Mouse (Mus musculus) midbrain, embryonic 16.5 days (tissue): ENCODE results near the gene Mrps25. TPM values are rescaled to one million over a fixed set of nuclear protein-coding genes. Genes with fewer than 3 reads are reported as not detected.

Experiments used
- ATAC-seq: fragments of 200-750 bp; cut with Nextera tagmentation; 2 replicates; pipeline ENCODE4 v1.8.0; 2017; ENCODE audit warnings: moderate TSS enrichment
- H3K27ac ChIP-seq: fragments of 300-500 bp; sonication (generic); 2 replicates; pipeline ENCODE4 v1.5.1; 2014; ENCODE audit warnings: mild to moderate bottlenecking, low read length, mixed read lengths
- H3K27me3 ChIP-seq: fragments of 300-500 bp; sonication (generic); 2 replicates; pipeline ENCODE4 v1.6.1; 2014; ENCODE audit warnings: low read depth, low read length, mixed read lengths; ENCODE audit not compliant: control insufficient read depth, insufficient read depth
- H3K36me3 ChIP-seq: fragments of 300-500 bp; sonication (generic); 2 replicates; pipeline ENCODE4 v1.6.1; 2014; ENCODE audit warnings: mild to moderate bottlenecking, low read length, moderate library complexity, mixed read lengths; ENCODE audit not compliant: control insufficient read depth, insufficient read depth
- H3K4me1 ChIP-seq: fragments of 300-500 bp; sonication (generic); 2 replicates; pipeline ENCODE4 v1.6.1; 2014; ENCODE audit warnings: mild to moderate bottlenecking, low read length, mixed read lengths; ENCODE audit not compliant: control insufficient read depth, insufficient read depth
- H3K4me2 ChIP-seq: fragments of 300-500 bp; sonication (generic); 2 replicates; pipeline ENCODE4 v1.6.1; 2014; ENCODE audit warnings: mild to moderate bottlenecking, low read length, mixed read lengths
- H3K4me3 ChIP-seq: fragments of 300-500 bp; sonication (generic); 2 replicates; pipeline ENCODE4 v1.5.1; 2014; ENCODE audit warnings: low read depth, mild to moderate bottlenecking, low read length, moderate library complexity, mixed read lengths
- H3K9ac ChIP-seq: fragments of 300-500 bp; sonication (generic); 2 replicates; pipeline ENCODE4 v1.6.1; 2014; ENCODE audit warnings: low read depth, low read length, mixed read lengths
- H3K9me3 ChIP-seq: fragments of 300-500 bp; sonication (generic); replicated peaks from 2 replicates; pipeline ENCODE4 v1.6.1; 2014; ENCODE audit warnings: mild to moderate bottlenecking, low read length, mixed read lengths; ENCODE audit not compliant: control insufficient read depth, poor library complexity, severe bottlenecking
- WGBS: fragments of 180-500 bp; shearing (Covaris S2); extraction: QIAGEN DNeasy Blood & Tissue Kit; methylation state at CpG from one replicate; pipeline ENCODE4 v1.1.7; 2014; 5-methylcytosine and 5-hydroxymethylcytosine counted together
- polyA plus RNA-seq: library from polyadenylated mRNA; unstranded; fragments of >200 nt; fragmentation: Nextera tagmentation; extraction: Ambion mirVana; gene quantifications from 2 replicates; pipeline ENCODE4 v1.2.1, GENCODE M21; 2015

The Mrps25 gene
- 62.4 and 64.8 TPM in 2 replicates for polyA plus RNA-seq

DNA sequence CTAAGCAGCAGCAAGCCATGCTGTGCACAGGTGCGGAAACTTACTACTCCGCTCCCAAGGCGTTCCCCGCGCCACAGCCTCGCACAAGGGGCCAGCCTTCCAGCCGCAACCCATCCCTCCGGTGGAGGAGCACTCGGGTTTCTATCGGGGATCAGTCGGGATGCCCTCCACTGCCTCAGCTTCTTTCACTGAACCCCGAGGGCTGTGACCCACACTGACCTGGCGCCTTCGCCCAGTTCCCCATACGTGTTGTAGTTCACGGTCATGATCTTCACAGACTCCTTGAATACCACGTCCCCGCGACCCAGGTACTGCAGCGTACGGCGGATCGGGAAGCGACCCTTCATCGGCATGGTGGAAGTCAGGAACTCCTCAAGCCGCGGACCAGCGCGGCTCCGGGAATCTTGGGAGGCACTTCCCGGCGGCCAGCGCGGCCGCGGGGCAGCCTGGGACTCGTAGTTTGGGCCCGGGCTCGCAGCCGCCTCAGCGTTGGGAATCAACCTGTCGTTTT is at the start of gene Mrps25:
Gene Mrps25 (minus strand): TSS at position 413 of the 511 bp plus-strand sequence.
- peak within 1 kb of the TSS; percentile 84 for H3K4me2 ChIP-seq
- peak within 1 kb of the TSS; percentile 85 for H3K9ac ChIP-seq
- peak within 1 kb of the TSS; percentile 82 for H3K27ac ChIP-seq
- peaks cover 14% of the 10 kb centered on the region for H3K4me1 ChIP-seq
- H3K36me3 ChIP-seq, result peaks cover 14% of the 10 kb centered on the region
- H3K9me3 ChIP-seq, result no peaks in the 10 kb centered on the region
- no peaks in the 10 kb centered on the region for H3K27me3 ChIP-seq
- under 1% methylated on average over 42 of the region's 42 CpGs for WGBS
- peak within 1 kb of the TSS; percentile 85 for H3K4me3 ChIP-seq
- ATAC-seq, result peak; percentile 95

- ATAC-seq, result no peak
- Histone ChIP-seq H3K36me3 (no peaks in the 10 kb centered on the region), H3K27me3 (no peaks in the 10 kb centered on the region), H3K9ac (no peak overlapping the region), H3K4me3 (no peak overlapping the region), H3K27ac (no peak overlapping the region), H3K4me1 (no peaks in the 10 kb centered on the region), H3K9me3 (no peaks in the 10 kb centered on the region), H3K4me2 (no peak overlapping the region)
- WGBS, result 69% methylated on average over 4 of the region's 4 CpGs
These were observed 47.9 kb upstream of the Mrps25 start for GRCm38 (mm10) chr6:92231762-92232161.

- no peak for ATAC-seq
- Histone ChIP-seq H3K27ac (no peak overlapping the region), H3K27me3 (no peaks in the 10 kb centered on the region), H3K36me3 (no peaks in the 10 kb centered on the region), H3K4me3 (no peak overlapping the region), H3K4me2 (no peak overlapping the region), H3K9me3 (no peaks in the 10 kb centered on the region), H3K9ac (no peak overlapping the region), H3K4me1 (no peaks in the 10 kb centered on the region)
- 72% methylated on average over 1 of the region's 1 CpGs for WGBS
These were observed 47.5 kb upstream of the Mrps25 start for GRCm38 (mm10) chr6:92231356-92231755.

GRCm38 (mm10) chr6:92229586-92229985 is 45.8 kb upstream of the Mrps25 start:
- Histone ChIP-seq H3K4me1 (no peaks in the 10 kb centered on the region), H3K36me3 (no peaks in the 10 kb centered on the region), H3K4me3 (no peak overlapping the region), H3K27ac (no peak overlapping the region), H3K4me2 (no peak overlapping the region), H3K9me3 (no peaks in the 10 kb centered on the region), H3K9ac (no peak overlapping the region), H3K27me3 (no peaks in the 10 kb centered on the region)
- WGBS, result 88% methylated on average over 2 of the region's 2 CpGs
- no peak for ATAC-seq

- ATAC-seq, result no peak
- Histone ChIP-seq H3K36me3 (no peaks in the 10 kb centered on the region), H3K27me3 (no peaks in the 10 kb centered on the region), H3K4me3 (no peak overlapping the region), H3K9me3 (no peaks in the 10 kb centered on the region), H3K9ac (no peak overlapping the region), H3K4me2 (no peak overlapping the region), H3K4me1 (no peaks in the 10 kb centered on the region), H3K27ac (no peak overlapping the region)
These were observed 45.3 kb upstream of the Mrps25 start for GRCm38 (mm10) chr6:92229103-92229502.

GRCm38 (mm10) chr6:92224981-92225380 is 41.1 kb upstream of the Mrps25 start:
- no peak overlapping the region for H3K4me2 ChIP-seq
- no peak overlapping the region for H3K9ac ChIP-seq
- ATAC-seq, result no peak
- no peaks in the 10 kb centered on the region for H3K4me1 ChIP-seq
- H3K27me3 ChIP-seq, result no peaks in the 10 kb centered on the region
- H3K27ac ChIP-seq, result no peak overlapping the region
- 82% methylated on average over 1 of the region's 1 CpGs for WGBS
- H3K36me3 ChIP-seq, result no peaks in the 10 kb centered on the region
- H3K9me3 ChIP-seq, result no peaks in the 10 kb centered on the region
- no peak overlapping the region for H3K4me3 ChIP-seq

DNA sequence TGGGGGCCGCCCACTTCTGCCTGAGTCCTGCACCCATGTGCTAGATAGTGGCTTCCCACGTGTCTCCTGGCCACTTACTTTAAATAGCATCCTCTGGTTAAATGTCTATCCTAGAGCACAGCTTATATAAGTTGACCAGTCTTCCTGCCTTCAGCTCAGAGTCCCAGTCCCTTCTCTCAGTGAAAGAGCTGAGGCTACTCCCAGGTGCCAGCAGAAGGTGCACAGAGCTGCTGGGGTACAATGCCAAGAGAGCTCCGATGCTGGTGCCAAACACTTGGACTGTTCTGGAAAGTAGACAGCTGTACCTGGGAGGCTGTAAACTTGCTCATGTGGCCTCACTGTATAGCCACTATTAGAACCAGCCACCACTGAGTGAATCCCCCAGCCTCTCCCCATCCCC is 38.2 kb upstream of the Mrps25 start:
- no peak overlapping the region for H3K4me2 ChIP-seq
- 91% methylated on average over 3 of the region's 3 CpGs for WGBS
- no peak for ATAC-seq
- no peak overlapping the region for H3K4me3 ChIP-seq
- no peak overlapping the region for H3K9ac ChIP-seq
- no peak overlapping the region for H3K27ac ChIP-seq
- H3K9me3 ChIP-seq, result no peaks in the 10 kb centered on the region
- no peaks in the 10 kb centered on the region for H3K4me1 ChIP-seq
- no peaks in the 10 kb centered on the region for H3K36me3 ChIP-seq
- H3K27me3 ChIP-seq, result no peaks in the 10 kb centered on the region

GRCm38 (mm10) chr6:92221604-92222003 is 37.8 kb upstream of the Mrps25 start:
- no peaks in the 10 kb centered on the region for H3K36me3 ChIP-seq
- 85% methylated on average over 6 of the region's 6 CpGs for WGBS
- H3K27ac ChIP-seq, result no peak overlapping the region

GRCm38 (mm10) chr6:92219445-92219844 is 35.6 kb upstream of the Mrps25 start:
- no peak overlapping the region for H3K4me3 ChIP-seq
- no peak overlapping the region for H3K27ac ChIP-seq
- H3K4me2 ChIP-seq, result no peak overlapping the region
- no peaks in the 10 kb centered on the region for H3K27me3 ChIP-seq
- 46% methylated on average over 3 of the region's 3 CpGs for WGBS
- H3K36me3 ChIP-seq, result no peaks in the 10 kb centered on the region
- H3K9ac ChIP-seq, result no peak overlapping the region
- ATAC-seq, result 0 out of 2 replicates have a peak, but pooled peaks have one; percentile 18
- no peaks in the 10 kb centered on the region; the same call in 1 of the 2 replicates for H3K4me1 ChIP-seq
- H3K9me3 ChIP-seq, result no peaks in the 10 kb centered on the region

More at GRCm38 (mm10) chr6:92221604-92222003, 37.8 kb upstream of the Mrps25 start:
- no peaks in the 10 kb centered on the region for H3K27me3 ChIP-seq
- H3K9ac ChIP-seq, result no peak overlapping the region
- H3K4me1 ChIP-seq, result no peaks in the 10 kb centered on the region
- no peaks in the 10 kb centered on the region for H3K9me3 ChIP-seq
- H3K4me3 ChIP-seq, result no peak overlapping the region
- H3K4me2 ChIP-seq, result no peak overlapping the region
- ATAC-seq, result no peak
